Mouse (Mus musculus) bone marrow macrophage, adult 2 months (primary cell): ENCODE data around the gene Hpd. TPM values are rescaled to one million over a fixed set of nuclear protein-coding genes. Genes with fewer than 3 reads are reported as not detected.
A peak's percentile ranks its signal among the peaks of the same experiment; 100 is the strongest.

ENCODE experiments used
- H3K27ac ChIP-seq: 2 replicates; pipeline ENCODE4 v1.5.1; 2012; ENCODE audit warnings: low read depth, low read length; ENCODE audit not compliant: insufficient read depth
- H3K4me1 ChIP-seq: 2 replicates; pipeline ENCODE4 v1.6.1; 2012; ENCODE audit warnings: low read length; ENCODE audit not compliant: control insufficient read depth, insufficient read depth
- H3K4me3 ChIP-seq: 2 replicates; pipeline ENCODE4 v1.5.1; 2012; ENCODE audit warnings: mild to moderate bottlenecking, low read length, moderate library complexity; ENCODE audit not compliant: insufficient read depth
- CTCF ChIP-seq: IDR thresholded peaks from 2 replicates; pipeline ENCODE4 v1.5.1; 2012; ENCODE audit warnings: low read depth, mild to moderate bottlenecking, low read length, moderate library complexity
- POLR2A ChIP-seq: IDR thresholded peaks from 2 replicates; pipeline ENCODE4 v1.6.1; 2012; ENCODE audit warnings: mild to moderate bottlenecking, low read depth, low read length, borderline replicate concordance
- polyA plus RNA-seq: library from polyadenylated mRNA; stranded (reverse); fragments of >200 nt; gene quantifications from 2 replicates; pipeline ENCODE4 v1.2.4, GENCODE M21; 2012; ENCODE audit not compliant: missing spikeins, insufficient read depth, insufficient read length

The Hpd gene
- polyA plus RNA-seq, 1 experiment: not detected

GRCm38 (mm10) chr5:123132308-123133071, 50.0 kb downstream of the Hpd start, which contains the start of gene Rhof:
Gene Rhof (minus strand): TSS chr5:123132692.
- Histone ChIP-seq H3K4me1 (peaks cover 51% of the 10 kb centered on the region), H3K27ac (peak within 1 kb of the TSS; percentile 16; the same call in 1 of the 2 replicates), H3K4me3 (peak within 1 kb of the TSS; percentile 71)
- peak; percentile 99 for TF ChIP-seq CTCF
- no peak for TF ChIP-seq POLR2A

DNA sequence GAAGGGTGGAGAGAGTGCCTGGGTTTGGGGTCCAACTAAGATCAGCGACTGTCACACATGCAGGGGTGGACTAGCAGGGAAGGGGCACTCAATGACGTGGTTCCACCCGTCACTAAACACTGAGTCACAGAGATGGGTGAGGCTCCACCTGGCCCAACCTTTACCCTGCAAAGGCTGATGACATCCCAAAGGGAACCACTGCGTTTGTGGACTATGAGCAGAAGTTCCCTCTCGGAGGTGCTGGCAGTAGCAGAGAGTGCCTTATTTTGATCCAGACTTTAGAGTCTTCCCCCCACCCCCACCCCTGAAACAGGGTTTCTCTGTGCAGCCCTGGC, 51.7 kb downstream of the Hpd start:
- H3K27ac ChIP-seq: no peak overlapping the region
- TF ChIP-seq CTCF (no peak), POLR2A (no peak)
- H3K4me1 ChIP-seq: peaks cover 61% of the 10 kb centered on the region

GRCm38 (mm10) chr5:123130030-123130813, 52.3 kb downstream of the Hpd start:
- TF ChIP-seq CTCF (no peak), POLR2A (no peak)
- Histone ChIP-seq H3K4me1 (peaks cover 62% of the 10 kb centered on the region), H3K27ac (no peak overlapping the region), H3K4me3 (no peak overlapping the region)

More for the DNA sequence above, 51.7 kb downstream of the Hpd start:
- H3K4me3 ChIP-seq: no peak overlapping the region

DNA sequence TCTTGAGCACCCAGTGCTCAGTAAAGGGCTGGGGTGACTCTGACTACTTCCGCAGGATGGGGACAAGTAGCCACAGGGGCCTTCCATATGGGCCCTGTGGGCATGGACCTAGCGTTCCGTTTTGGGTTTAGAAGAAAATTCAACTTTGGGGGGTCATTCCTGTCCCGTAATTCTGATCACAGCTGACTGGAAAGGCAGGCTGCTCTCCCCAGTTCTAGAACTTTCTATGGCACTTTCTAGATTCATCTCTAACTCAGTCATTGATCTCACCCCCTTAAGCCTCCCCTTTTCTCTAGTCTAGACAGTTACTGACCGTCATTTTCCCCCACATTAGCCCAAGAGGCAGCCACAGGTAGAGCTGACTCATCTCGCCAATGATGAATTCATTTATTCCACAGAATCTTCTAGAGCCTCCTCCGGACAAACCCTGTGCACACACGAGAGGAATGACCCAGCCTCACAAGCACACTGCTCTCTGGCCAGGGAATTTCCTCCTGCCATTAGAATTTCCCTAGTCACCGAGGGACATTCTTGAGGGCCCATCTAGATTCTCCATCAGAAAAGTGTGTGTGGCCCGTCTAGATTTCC, 53.3 kb downstream of the Hpd start:
- H3K27ac ChIP-seq: peak overlapping the region; percentile 87
- TF ChIP-seq CTCF: no peak
- TF ChIP-seq POLR2A: no peak
- H3K4me3 ChIP-seq: no peak overlapping the region; the same call in 1 of the 2 replicates
- peaks cover 57% of the 10 kb centered on the region for H3K4me1 ChIP-seq

GRCm38 (mm10) chr5:123128426-123129169, 53.9 kb downstream of the Hpd start:
- H3K4me3 ChIP-seq: peak overlapping the region; percentile 34
- TF ChIP-seq CTCF (no peak), POLR2A (no peak)
- peaks cover 57% of the 10 kb centered on the region for H3K4me1 ChIP-seq
- H3K27ac ChIP-seq: peak overlapping the region; percentile 87

DNA sequence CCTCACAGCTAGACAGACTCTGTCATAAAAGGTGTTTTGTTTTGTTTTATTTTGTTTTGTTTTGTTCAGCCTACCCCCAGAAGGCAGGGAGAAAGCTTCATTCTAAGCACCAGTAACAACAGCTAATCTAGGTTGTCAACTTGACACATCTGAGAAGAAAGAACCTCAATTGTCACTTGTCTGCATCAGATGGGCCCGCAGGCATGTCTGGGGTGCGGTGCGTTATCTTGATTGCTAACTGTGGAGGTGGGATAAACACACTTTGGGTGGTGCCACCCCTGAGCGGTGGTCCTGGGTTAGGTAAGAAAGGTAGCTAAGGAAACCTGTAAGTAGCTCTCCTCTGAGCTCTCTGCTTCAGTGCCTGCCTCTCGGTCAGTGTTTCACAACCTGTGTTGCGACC, 55.5 kb downstream of the Hpd start:
- Histone ChIP-seq H3K4me3 (no peak overlapping the region), H3K27ac (no peak overlapping the region), H3K4me1 (peaks cover 55% of the 10 kb centered on the region)
- TF ChIP-seq CTCF (no peak), POLR2A (no peak)

DNA sequence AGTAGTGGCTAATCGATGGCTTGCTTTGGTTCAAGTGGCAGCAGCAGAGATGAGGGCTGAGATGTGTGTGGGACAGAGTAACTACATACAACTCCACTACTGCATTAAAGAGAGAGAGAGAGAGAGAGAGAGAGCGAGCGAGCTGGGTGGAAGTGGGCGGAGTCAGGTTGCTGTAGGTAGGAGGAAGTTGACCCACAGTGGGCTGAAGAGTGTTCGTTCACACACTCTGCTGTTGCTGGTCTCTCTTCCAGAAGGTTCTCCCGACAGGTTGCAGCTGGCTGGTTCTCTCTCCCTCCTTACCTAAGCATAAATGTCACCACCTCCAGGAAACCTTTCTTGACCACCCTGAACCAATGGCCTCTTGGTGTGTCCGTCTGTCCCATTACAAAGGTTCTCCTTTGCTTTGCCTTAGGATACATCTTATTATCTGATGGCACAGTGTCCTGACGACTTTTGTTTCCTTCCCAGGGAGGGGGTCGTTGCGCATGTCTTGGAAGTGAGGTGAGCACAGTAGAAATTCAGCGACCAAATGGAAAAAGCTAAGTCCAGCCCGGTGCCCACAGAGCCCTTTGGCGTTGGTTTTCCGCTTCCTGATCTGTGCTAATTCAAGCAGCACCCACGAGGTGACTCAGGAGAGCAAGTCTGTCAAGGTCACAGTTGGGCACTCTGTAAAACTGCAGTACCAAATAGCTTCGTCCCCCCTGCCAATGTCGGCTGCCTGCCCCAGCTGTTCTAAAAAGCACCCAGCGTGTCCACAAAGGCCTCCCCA, 56.7 kb downstream of the Hpd start:
- H3K27ac ChIP-seq: peak overlapping the region; percentile 28
- H3K4me3 ChIP-seq: peak overlapping the region; percentile 25
- TF ChIP-seq CTCF (no peak), POLR2A (no peak)
- H3K4me1 ChIP-seq: peaks cover 46% of the 10 kb centered on the region

DNA sequence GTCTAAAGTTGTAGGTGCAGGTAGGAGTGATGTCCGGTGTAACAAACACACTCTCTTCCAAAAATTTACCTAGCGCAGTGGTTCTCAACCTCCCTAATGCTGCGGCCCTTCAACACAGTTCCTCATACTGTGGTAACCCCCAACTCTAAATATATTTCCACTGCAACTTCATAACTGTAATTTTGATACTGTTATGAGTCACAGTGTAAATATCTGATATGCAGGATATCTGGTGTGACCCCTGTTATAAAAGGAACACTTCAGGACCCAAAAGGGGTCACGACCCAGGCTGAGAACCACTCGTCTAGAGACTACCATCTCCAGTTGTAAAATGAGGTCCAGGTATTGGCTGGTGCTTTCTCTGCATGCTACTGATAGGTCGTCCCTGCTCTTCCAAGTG, 57.4 kb downstream of the Hpd start:
- TF ChIP-seq CTCF: no peak
- TF ChIP-seq POLR2A: no peak
- Histone ChIP-seq H3K4me3 (no peak overlapping the region), H3K4me1 (peaks cover 41% of the 10 kb centered on the region), H3K27ac (no peak overlapping the region)

DNA sequence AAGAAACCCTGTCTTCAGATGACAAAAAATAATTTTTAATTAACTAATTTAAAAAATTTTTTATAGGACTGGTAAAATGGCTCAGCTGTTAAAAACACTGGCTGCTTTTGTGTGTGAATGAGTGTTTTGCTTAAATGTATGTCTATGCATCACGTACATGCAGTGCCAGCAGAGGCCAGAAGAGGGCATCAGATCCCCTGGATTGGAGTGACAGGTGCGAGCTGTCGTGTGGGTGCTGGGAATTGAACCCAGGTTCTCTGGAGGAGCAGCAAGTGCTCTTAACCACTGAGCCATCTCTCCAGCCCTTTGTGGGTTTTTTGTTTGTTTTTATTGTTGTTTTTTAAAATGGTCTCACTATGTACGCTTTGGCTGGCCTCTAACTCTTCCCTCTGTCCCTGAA, 60.3 kb downstream of the Hpd start:
- peaks cover 13% of the 10 kb centered on the region for H3K4me1 ChIP-seq
- no peak overlapping the region for H3K27ac ChIP-seq
- no peak overlapping the region for H3K4me3 ChIP-seq
- TF ChIP-seq POLR2A (no peak), CTCF (no peak)

Other genes starting within 250 kb of the Hpd start
- 26.6 and 26.9 TPM in 2 replicates for gene Kdm2b, start 192.9 kb downstream of the Hpd start, polyA plus RNA-seq
- gene Orai1, start 167.7 kb downstream of the Hpd start, polyA plus RNA-seq: 59.9 and 68.5 TPM in 2 replicates
- not detected in 2 replicates for gene Morn3, start 135.7 kb downstream of the Hpd start, polyA plus RNA-seq
- 4.3 and 6.8 TPM in 2 replicates for gene Tmem120b, start 114.3 kb downstream of the Hpd start, polyA plus RNA-seq
- gene Rhof, start 50.0 kb downstream of the Hpd start, polyA plus RNA-seq: 1.8 and 2.7 TPM in 2 replicates
- 27.3 and 28.2 TPM in 2 replicates for gene Setd1b, start 40.5 kb downstream of the Hpd start, polyA plus RNA-seq
- gene Psmd9, start 13.3 kb downstream of the Hpd start, polyA plus RNA-seq: 31.0 and 31.4 TPM in 2 replicates
- gene Wdr66, start 69.4 kb upstream of the Hpd start, polyA plus RNA-seq: 0.32 and 0.79 TPM in 2 replicates
- 2.7 and 3.3 TPM in 2 replicates for gene Bcl7a, start 161.1 kb upstream of the Hpd start, polyA plus RNA-seq
- gene Mlxip, start 212.1 kb upstream of the Hpd start, polyA plus RNA-seq: 41.0 and 44.8 TPM in 2 replicates